Mouse (Mus musculus) stomach, postnatal 0 days (tissue): ENCODE results near the gene 6430571L13Rik. TPM values are rescaled to one million over a fixed set of nuclear protein-coding genes. Genes with fewer than 3 reads are reported as not detected.

Experiments
- ATAC-seq: fragments of 200-750 bp; cut with Nextera tagmentation; 2 replicates; pipeline ENCODE4 v1.8.0; 2017; ENCODE audit not compliant: low FRiP score, low TSS enrichment
- DNase-seq: peaks from one replicate; pipeline ENCODE4 v3.0.0-alpha.2; 2016; ENCODE audit warnings: low spot score
- H3K27ac ChIP-seq: fragments of 300-500 bp; sonication (generic); replicated peaks from 2 replicates; pipeline ENCODE4 v1.5.1; 2014; ENCODE audit warnings: mild to moderate bottlenecking, control low read depth
- H3K27me3 ChIP-seq: fragments of 300-500 bp; sonication (generic); 2 replicates; pipeline ENCODE4 v1.6.1; 2014; ENCODE audit warnings: low read length; ENCODE audit not compliant: control insufficient read depth, insufficient read depth
- H3K36me3 ChIP-seq: fragments of 300-500 bp; sonication (generic); 2 replicates; pipeline ENCODE4 v1.6.1; 2014; ENCODE audit warnings: low read length, mixed read lengths; ENCODE audit not compliant: control insufficient read depth, insufficient read depth
- H3K4me1 ChIP-seq: fragments of 300-500 bp; sonication (generic); replicated peaks from 2 replicates; pipeline ENCODE4 v1.6.1; 2014; ENCODE audit warnings: antibody characterized with exemption; ENCODE audit not compliant: control insufficient read depth, insufficient read depth
- H3K4me2 ChIP-seq: fragments of 300-500 bp; sonication (generic); replicated peaks from 2 replicates; pipeline ENCODE4 v1.6.1; 2014; ENCODE audit warnings: low read depth, mild to moderate bottlenecking, control low read depth, moderate library complexity
- H3K4me3 ChIP-seq: fragments of 300-500 bp; sonication (generic); 2 replicates; pipeline ENCODE4 v1.5.1; 2014; ENCODE audit warnings: low read depth, low read length, control low read depth
- H3K9ac ChIP-seq: fragments of 300-500 bp; sonication (generic); 2 replicates; pipeline ENCODE4 v1.6.1; 2014; ENCODE audit warnings: mild to moderate bottlenecking, low read length, control low read depth, mixed read lengths
- H3K9me3 ChIP-seq: fragments of 300-500 bp; sonication (generic); 2 replicates; pipeline ENCODE4 v1.6.1; 2016; ENCODE audit warnings: low read length; ENCODE audit not compliant: control insufficient read depth
- CTCF ChIP-seq: IDR thresholded peaks from 2 replicates; pipeline ENCODE4 v1.5.1; 2016; ENCODE audit warnings: antibody characterized with exemption, low read depth, mild to moderate bottlenecking, moderate library complexity
- EP300 ChIP-seq: optimal IDR thresholded peaks from 2 replicates; pipeline ENCODE3; 2016; ENCODE audit warnings: antibody characterized with exemption
- WGBS: fragments of 180-500 bp; shearing (Covaris S2); extraction: QIAGEN DNeasy Blood & Tissue Kit; methylation state at CpG from one replicate; pipeline ENCODE4 v1.1.7; 2014; 5-methylcytosine and 5-hydroxymethylcytosine counted together
- polyA plus RNA-seq: library from polyadenylated mRNA; unstranded; fragments of >200 nt; fragmentation: Nextera tagmentation; extraction: Ambion mirVana; gene quantifications from 2 replicates; pipeline ENCODE4 v1.2.1, GENCODE M21; 2015

6430571L13Rik gene
- polyA plus RNA-seq, 1 experiment from 2014 or later = 0.73 TPM

- ATAC-seq = peak; percentile 63
- Histone ChIP-seq H3K4me3 (no peak overlapping the region), H3K4me1 (peaks cover 12% of the 10 kb centered on the region), H3K27me3 (no peaks in the 10 kb centered on the region), H3K4me2 (peak overlapping the region; percentile 20; the same call in 1 of the 2 replicates), H3K9me3 (no peaks in the 10 kb centered on the region), H3K27ac (peak overlapping the region; percentile 88), H3K9ac (peak overlapping the region; percentile 43; the same call in 1 of the 2 replicates), H3K36me3 (no peaks in the 10 kb centered on the region)
- 15% methylated on average over 12 of the region's 12 CpGs for WGBS
- TF ChIP-seq EP300 (no peak), CTCF (no peak)
- DNase-seq = peak; percentile 84
These were observed 32.5 kb upstream of the 6430571L13Rik start for GRCm38 (mm10) chr9:107307886-107308285.

- no peaks in the 10 kb centered on the region for H3K36me3 ChIP-seq
- no peaks in the 10 kb centered on the region for H3K9me3 ChIP-seq
- no peaks in the 10 kb centered on the region for H3K27me3 ChIP-seq
- 73% methylated on average over 9 of the region's 9 CpGs for WGBS
- no peak for DNase-seq
- TF ChIP-seq CTCF = no peak
- TF ChIP-seq EP300 = no peak
- H3K27ac ChIP-seq = peak overlapping the region; percentile 88
- no peak overlapping the region for H3K4me3 ChIP-seq
- ATAC-seq = no peak
- H3K4me1 ChIP-seq = peaks cover 12% of the 10 kb centered on the region
- no peak overlapping the region for H3K4me2 ChIP-seq
- 0 out of 2 replicates have a peak overlapping the region, but pooled peaks have one; percentile 4 for H3K9ac ChIP-seq
These were observed 31.9 kb upstream of the 6430571L13Rik start for GRCm38 (mm10) chr9:107308346-107309000.

GRCm38 (mm10) chr9:107309171-107309570, 31.2 kb upstream of the 6430571L13Rik start:
- DNase-seq (no peak), ATAC-seq (no peak)
- H3K27me3 ChIP-seq = no peaks in the 10 kb centered on the region
- TF ChIP-seq EP300 (no peak), CTCF (no peak)
- H3K4me2 ChIP-seq = no peak overlapping the region
- no peak overlapping the region for H3K4me3 ChIP-seq
- H3K27ac ChIP-seq = no peak overlapping the region
- 70% methylated on average over 9 of the region's 9 CpGs for WGBS
- H3K9me3 ChIP-seq = no peaks in the 10 kb centered on the region
- H3K36me3 ChIP-seq = no peaks in the 10 kb centered on the region
- H3K9ac ChIP-seq = no peak overlapping the region
- peaks cover 12% of the 10 kb centered on the region for H3K4me1 ChIP-seq

- no peak for ATAC-seq
- H3K9me3 ChIP-seq = no peaks in the 10 kb centered on the region
- no peaks in the 10 kb centered on the region for H3K27me3 ChIP-seq
- peaks cover 12% of the 10 kb centered on the region for H3K4me1 ChIP-seq
- H3K9ac ChIP-seq = no peak overlapping the region
- no peak overlapping the region for H3K4me3 ChIP-seq
- no peak overlapping the region for H3K27ac ChIP-seq
- H3K4me2 ChIP-seq = no peak overlapping the region
- WGBS = 58% methylated on average over 5 of the region's 5 CpGs
- no peak for TF ChIP-seq CTCF
- TF ChIP-seq EP300 = no peak
- DNase-seq = no peak
- H3K36me3 ChIP-seq = no peaks in the 10 kb centered on the region
These were observed 30.8 kb upstream of the 6430571L13Rik start for GRCm38 (mm10) chr9:107309600-107309999.

DNA sequence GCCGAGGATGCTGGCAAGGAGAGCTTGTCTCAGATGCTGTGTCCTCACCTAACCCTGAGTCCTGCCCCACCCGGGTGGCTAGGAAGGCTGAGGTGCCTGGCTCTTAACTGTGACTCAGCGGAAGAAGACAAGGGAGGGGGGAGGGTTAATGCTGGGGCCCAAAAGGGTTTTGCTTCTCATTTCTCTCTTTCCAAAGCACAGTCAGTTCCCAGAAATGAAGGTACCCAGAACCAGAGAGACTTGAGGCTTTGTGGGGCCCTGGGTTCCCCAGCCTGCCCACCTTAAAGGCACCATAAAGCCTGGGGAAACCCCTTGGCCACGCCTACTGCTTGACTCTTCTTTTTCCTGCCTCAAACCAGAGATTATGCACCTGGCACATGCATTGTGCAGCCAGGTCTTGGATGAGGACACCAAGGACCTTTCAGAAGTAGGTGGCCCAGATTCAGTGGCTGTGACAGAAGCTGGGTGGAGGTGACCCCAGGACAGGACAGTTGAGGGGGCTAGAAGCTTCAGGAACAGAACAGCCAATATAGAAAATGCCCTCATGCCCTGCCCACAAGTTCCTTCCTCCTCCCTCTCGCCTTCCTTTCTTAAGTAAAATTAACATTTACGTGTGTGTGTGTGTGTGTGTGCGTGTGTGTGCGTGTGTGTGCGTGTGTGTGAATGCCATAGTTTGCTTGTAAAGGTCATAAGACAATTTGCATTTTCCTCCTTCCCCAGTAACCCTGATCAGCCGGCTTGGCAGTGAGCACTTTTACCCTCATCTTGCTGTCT, 27.4 kb upstream of the 6430571L13Rik start:
- DNase-seq (peak; percentile 66), ATAC-seq (peak; percentile 84)
- Histone ChIP-seq H3K4me3 (no peak overlapping the region), H3K36me3 (no peaks in the 10 kb centered on the region), H3K9ac (no peak overlapping the region), H3K27me3 (no peaks in the 10 kb centered on the region), H3K27ac (peak overlapping the region; percentile 73), H3K4me1 (peaks cover 3% of the 10 kb centered on the region), H3K9me3 (no peaks in the 10 kb centered on the region), H3K4me2 (0 out of 2 replicates have a peak overlapping the region, but pooled peaks have one; percentile 5)
- 36% methylated on average over 10 of the region's 10 CpGs for WGBS
- TF ChIP-seq CTCF = no peak

GRCm38 (mm10) chr9:107313926-107314325, 26.5 kb upstream of the 6430571L13Rik start:
- DNase-seq = no peak
- Histone ChIP-seq H3K36me3 (no peaks in the 10 kb centered on the region), H3K9me3 (no peaks in the 10 kb centered on the region), H3K27ac (no peak overlapping the region), H3K27me3 (no peaks in the 10 kb centered on the region), H3K4me3 (no peak overlapping the region), H3K4me1 (no peaks in the 10 kb centered on the region; the same call in 1 of the 2 replicates), H3K4me2 (no peak overlapping the region), H3K9ac (no peak overlapping the region)
- ATAC-seq = no peak
- 68% methylated on average over 3 of the region's 3 CpGs for WGBS
- TF ChIP-seq EP300 (no peak), CTCF (no peak)
